Mouse (Mus musculus) limb, embryonic 14.5 days (tissue): Measurements from ENCODE around the gene Ndrg4. TPM values are rescaled to one million over a fixed set of nuclear protein-coding genes. Genes with fewer than 3 reads are reported as not detected.

ENCODE experiments used
- ATAC-seq: fragments of 200-750 bp; cut with Nextera tagmentation; 2 replicates; pipeline ENCODE4 v1.8.0; 2017; ENCODE audit warnings: low read depth, moderate number of reproducible peaks, moderate TSS enrichment; ENCODE audit not compliant: low FRiP score
- DNase-seq: peaks from one replicate; pipeline ENCODE4 v3.0.0-alpha.2; 2015; ENCODE audit warnings: low spot score
- H3K27ac ChIP-seq: fragments of 300-500 bp; sonication (generic); replicated peaks from 2 replicates; pipeline ENCODE4 v1.5.1; 2014; ENCODE audit warnings: low read depth, mild to moderate bottlenecking, low read length, moderate library complexity, mixed read lengths
- H3K27me3 ChIP-seq: fragments of 300-500 bp; sonication (generic); 2 replicates; pipeline ENCODE4 v1.6.1; 2014; ENCODE audit warnings: low read length, mixed read lengths; ENCODE audit not compliant: control insufficient read depth, insufficient read depth
- H3K36me3 ChIP-seq: fragments of 300-500 bp; sonication (generic); 2 replicates; pipeline ENCODE4 v1.6.1; 2014; ENCODE audit warnings: mild to moderate bottlenecking, low read length, moderate library complexity, mixed read lengths; ENCODE audit not compliant: control insufficient read depth, insufficient read depth
- H3K4me1 ChIP-seq: fragments of 300-500 bp; sonication (generic); 2 replicates; pipeline ENCODE4 v1.6.1; 2014; ENCODE audit warnings: antibody characterized with exemption, low read length, mixed read lengths; ENCODE audit not compliant: control insufficient read depth, insufficient read depth
- H3K4me2 ChIP-seq: fragments of 300-500 bp; sonication (generic); replicated peaks from 2 replicates; pipeline ENCODE4 v1.6.1; 2014; ENCODE audit warnings: low read depth, mild to moderate bottlenecking, low read length, moderate library complexity; ENCODE audit not compliant: severe bottlenecking
- H3K4me3 ChIP-seq: fragments of 300-500 bp; sonication (generic); replicated peaks from 2 replicates; pipeline ENCODE4 v1.5.1; 2014; ENCODE audit warnings: low read length
- H3K9ac ChIP-seq: fragments of 300-500 bp; sonication (generic); 2 replicates; pipeline ENCODE4 v1.6.1; 2014; ENCODE audit warnings: mild to moderate bottlenecking, low read depth, low read length, moderate library complexity; ENCODE audit not compliant: severe bottlenecking
- H3K9me3 ChIP-seq: fragments of 300-500 bp; sonication (generic); 2 replicates; pipeline ENCODE4 v1.6.1; 2016; ENCODE audit warnings: low read length; ENCODE audit not compliant: control insufficient read depth
- POLR2A ChIP-seq: fragments of 200-500 bp; IDR thresholded peaks from 2 replicates; pipeline ENCODE4 v1.8.0; 2012; ENCODE audit warnings: inconsistent platforms, mild to moderate bottlenecking, moderate library complexity, borderline replicate concordance; ENCODE audit not compliant: insufficient read depth, insufficient read length; ENCODE audit errors: extremely low read depth
- WGBS: fragments of 180-500 bp; shearing (Covaris S2); extraction: QIAGEN DNeasy Blood & Tissue Kit; methylation state at CpG from one replicate; pipeline ENCODE4 v1.1.7; 2014; 5-methylcytosine and 5-hydroxymethylcytosine counted together
- microRNA-seq: library from miRNA; unstranded; fragments of <30 nt; microRNA quantifications from one replicate; pipeline ENCODE4, GENCODE M21; 2016
- polyA plus RNA-seq, 2 experiments: library from polyadenylated mRNA; depleted of rRNA in 1 of 2; stranded (reverse) in 1 of 2; unstranded in 1 of 2; fragments of >200 nt; fragmentation: Nextera tagmentation in 1 of 2; extraction: Ambion mirVana in 1 of 2; gene quantifications; 2 replicates each; pipeline versions ENCODE4 v1.2.1 to v1.2.3; 2012 to 2014

The Ndrg4 gene
- polyA plus RNA-seq, 2 experiments: 22.3 to 35.3 TPM

GRCm38 (mm10) chr8:95751924-95752323 is 75.1 kb downstream of the Ndrg4 start:
- 92% methylated on average over 1 of the region's 1 CpGs for WGBS
- Histone ChIP-seq H3K4me3 (no peak overlapping the region), H3K27me3 (no peaks in the 10 kb centered on the region), H3K9ac (no peak overlapping the region), H3K4me1 (no peaks in the 10 kb centered on the region), H3K36me3 (peaks cover 84% of the 10 kb centered on the region), H3K27ac (no peak overlapping the region), H3K9me3 (no peaks in the 10 kb centered on the region), H3K4me2 (no peak overlapping the region)
- ATAC-seq (no peak), DNase-seq (no peak)
- TF ChIP-seq POLR2A: no peak

- Histone ChIP-seq H3K9ac (no peak overlapping the region), H3K27me3 (no peaks in the 10 kb centered on the region), H3K4me2 (no peak overlapping the region), H3K27ac (no peak overlapping the region), H3K4me1 (no peaks in the 10 kb centered on the region), H3K36me3 (peaks cover 88% of the 10 kb centered on the region), H3K4me3 (no peak overlapping the region), H3K9me3 (no peaks in the 10 kb centered on the region)
- TF ChIP-seq POLR2A: no peak
- ATAC-seq (no peak), DNase-seq (no peak)
- WGBS: 92% methylated on average over 6 of the region's 6 CpGs
Observed at GRCm38 (mm10) chr8:95760323-95760722, 83.5 kb downstream of the Ndrg4 start.

GRCm38 (mm10) chr8:95764133-95764532 is 87.4 kb downstream of the Ndrg4 start:
- DNase-seq (no peak), ATAC-seq (no peak)
- WGBS: 92% methylated on average over 1 of the region's 1 CpGs
- Histone ChIP-seq H3K27me3 (no peaks in the 10 kb centered on the region), H3K4me3 (no peak overlapping the region), H3K9me3 (no peaks in the 10 kb centered on the region), H3K4me2 (no peak overlapping the region), H3K27ac (no peak overlapping the region), H3K4me1 (no peaks in the 10 kb centered on the region), H3K36me3 (peaks cover 90% of the 10 kb centered on the region), H3K9ac (no peak overlapping the region)
- no peak for TF ChIP-seq POLR2A

Small RNA genes within 50 kb of the gene (microRNA-seq; reads per million reads assigned to microRNA genes)
- gene Mir7073: 0.92 reads per million

Other genes starting within 250 kb of the Ndrg4 start
- gene Cfap20, start 242.1 kb upstream of the Ndrg4 start, polyA plus RNA-seq (2012; rRNA removed): 154 and 161 TPM in 2 replicates
- 158 and 168 TPM in 2 replicates for gene Cfap20, start 242.1 kb upstream of the Ndrg4 start, polyA plus RNA-seq (2014; fragmentation: Nextera tagmentation; extraction: Ambion mirVana)
- gene Csnk2a2, start 186.9 kb upstream of the Ndrg4 start, polyA plus RNA-seq (2012; rRNA removed): 53.6 and 57.4 TPM in 2 replicates
- gene Csnk2a2, start 186.9 kb upstream of the Ndrg4 start, polyA plus RNA-seq (2014; fragmentation: Nextera tagmentation; extraction: Ambion mirVana): 22.5 and 22.6 TPM in 2 replicates
- 0.12 and 0.24 TPM in 2 replicates for gene Ccdc113, start 142.9 kb upstream of the Ndrg4 start, polyA plus RNA-seq (2012; rRNA removed)
- gene Ccdc113, start 142.9 kb upstream of the Ndrg4 start, polyA plus RNA-seq (2014; fragmentation: Nextera tagmentation; extraction: Ambion mirVana): 0.25 and 0.48 TPM in 2 replicates
- not detected in 2 replicates for gene Prss54, start 100.6 kb upstream of the Ndrg4 start, polyA plus RNA-seq (2012; rRNA removed)
- not detected in 2 replicates for gene Prss54, start 100.6 kb upstream of the Ndrg4 start, polyA plus RNA-seq (2014; fragmentation: Nextera tagmentation; extraction: Ambion mirVana)
- 8.9 and 11.1 TPM in 2 replicates for gene Gins3, start 43.5 kb upstream of the Ndrg4 start, polyA plus RNA-seq (2012; rRNA removed)
- gene Gins3, start 43.5 kb upstream of the Ndrg4 start, polyA plus RNA-seq (2014; fragmentation: Nextera tagmentation; extraction: Ambion mirVana): 19.1 and 21.7 TPM in 2 replicates
- 11.8 and 21.5 TPM in 2 replicates for gene Setd6, start 38.9 kb downstream of the Ndrg4 start, polyA plus RNA-seq (2012; rRNA removed)
- gene Setd6, start 38.9 kb downstream of the Ndrg4 start, polyA plus RNA-seq (2014; fragmentation: Nextera tagmentation; extraction: Ambion mirVana): 14.7 and 15.6 TPM in 2 replicates
- 110 and 144 TPM in 2 replicates for gene Cnot1, start 130.5 kb downstream of the Ndrg4 start, polyA plus RNA-seq (2012; rRNA removed)
- gene Cnot1, start 130.5 kb downstream of the Ndrg4 start, polyA plus RNA-seq (2014; fragmentation: Nextera tagmentation; extraction: Ambion mirVana): 84.1 and 95.3 TPM in 2 replicates
- 90.9 and 138 TPM in 2 replicates for gene Sap18b, start 148.4 kb downstream of the Ndrg4 start, polyA plus RNA-seq (2012; rRNA removed)
- 327 and 341 TPM in 2 replicates for gene Sap18b, start 148.4 kb downstream of the Ndrg4 start, polyA plus RNA-seq (2014; fragmentation: Nextera tagmentation; extraction: Ambion mirVana)
- gene Slc38a7, start 176.6 kb downstream of the Ndrg4 start, polyA plus RNA-seq (2012; rRNA removed): 16.8 and 24.6 TPM in 2 replicates
- 16.1 and 16.3 TPM in 2 replicates for gene Slc38a7, start 176.6 kb downstream of the Ndrg4 start, polyA plus RNA-seq (2014; fragmentation: Nextera tagmentation; extraction: Ambion mirVana)
- 96.4 and 101 TPM in 2 replicates for gene Got2, start 211.6 kb downstream of the Ndrg4 start, polyA plus RNA-seq (2012; rRNA removed)
- gene Got2, start 211.6 kb downstream of the Ndrg4 start, polyA plus RNA-seq (2014; fragmentation: Nextera tagmentation; extraction: Ambion mirVana): 60.0 and 60.2 TPM in 2 replicates